Mouse (Mus musculus) cerebellum, postnatal 4 days (tissue): ENCODE results near the gene Gpr62.

Experiments
- DNase-seq, 2 experiments: peaks; one replicate each; pipeline ENCODE4 v3.0.0; 2022; ENCODE audit warnings: low spot score in 2 of 2, mixed read lengths in 1 of 2

Gene Gpr62

GRCm38 (mm10) chr9:106421865-106422160, 43.9 kb downstream of the Gpr62 start:
- peak; percentile 83 to 88 for DNase-seq

- DNase-seq = no peak
Measured at GRCm38 (mm10) chr9:106421033-106421864, 44.5 kb downstream of the Gpr62 start.

DNA sequence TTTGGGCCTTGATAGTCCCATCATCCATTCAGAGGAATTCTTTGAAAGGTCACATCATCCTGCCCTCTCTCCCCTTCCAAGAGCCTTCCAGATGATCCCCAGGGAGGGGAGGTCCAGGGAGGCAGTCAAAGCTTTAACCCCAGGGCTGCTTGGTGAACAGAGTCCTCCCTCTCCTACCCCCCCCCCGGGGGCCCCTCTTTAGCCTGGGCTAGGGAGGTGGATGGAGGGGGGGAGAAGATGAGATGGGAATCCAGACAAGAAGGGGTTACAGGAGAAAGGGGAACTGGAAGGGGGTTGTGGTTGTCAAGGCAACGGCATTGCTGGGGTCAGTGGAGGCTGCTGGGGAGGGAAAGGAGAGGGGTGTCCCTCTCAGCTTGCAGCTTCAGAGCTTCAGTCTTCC, 45.1 kb downstream of the Gpr62 start:
- DNase-seq = no peak

- peak; percentile 53 to 78 for DNase-seq
Measured at GRCm38 (mm10) chr9:106417841-106418625, 47.7 kb downstream of the Gpr62 start.

- DNase-seq = no peak
Measured at GRCm38 (mm10) chr9:106416826-106417225, 48.9 kb downstream of the Gpr62 start.
